Mouse (Mus musculus) liver, postnatal 0 days (tissue): Measurements from ENCODE around the gene Rex1bd.

ENCODE experiments used
- CTCF ChIP-seq: sonication (generic); IDR thresholded peaks from 2 replicates; pipeline ENCODE4 v1.5.1; 2016; ENCODE audit warnings: antibody characterized with exemption, low read depth
- EP300 ChIP-seq: IDR thresholded peaks from 2 replicates; pipeline ENCODE4 v1.6.1; 2016; ENCODE audit warnings: antibody characterized with exemption, low read depth, mild to moderate bottlenecking

GRCm38 (mm10) chr8:70555079-70555747, 48.7 kb upstream of the Rex1bd start:
- no peak for TF ChIP-seq CTCF
- TF ChIP-seq EP300, result peak; percentile 74; the same call in 1 of the 2 replicates
